Mouse (Mus musculus): ENCODE measurements around the gene Lce3d.

Gene Lce3d

DNA sequence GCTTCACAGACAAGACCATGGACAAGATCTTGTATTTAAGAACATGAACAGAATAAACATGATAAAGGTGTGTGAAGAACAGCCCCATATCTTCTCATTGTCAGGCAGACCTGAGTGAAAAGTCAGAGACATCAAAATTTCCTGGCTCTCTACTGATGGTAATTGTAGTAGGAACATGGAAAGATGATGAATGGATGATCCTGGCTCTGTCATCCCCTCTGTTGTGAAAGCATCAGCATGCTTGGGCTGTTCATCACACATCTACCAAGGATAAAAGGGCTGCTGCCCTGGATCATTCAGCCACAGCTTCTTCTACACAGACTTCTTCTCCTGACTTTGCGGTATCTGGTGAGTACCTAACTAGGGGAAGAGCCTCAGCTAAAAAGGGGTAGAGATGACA is at the start of gene Lce3d:
Gene Lce3d, plus strand, starts transcription at position 301 of the 400 bp plus-strand sequence.
- DNase-seq (ENCODE audit: low read depth, low spot score) = no peak

DNA sequence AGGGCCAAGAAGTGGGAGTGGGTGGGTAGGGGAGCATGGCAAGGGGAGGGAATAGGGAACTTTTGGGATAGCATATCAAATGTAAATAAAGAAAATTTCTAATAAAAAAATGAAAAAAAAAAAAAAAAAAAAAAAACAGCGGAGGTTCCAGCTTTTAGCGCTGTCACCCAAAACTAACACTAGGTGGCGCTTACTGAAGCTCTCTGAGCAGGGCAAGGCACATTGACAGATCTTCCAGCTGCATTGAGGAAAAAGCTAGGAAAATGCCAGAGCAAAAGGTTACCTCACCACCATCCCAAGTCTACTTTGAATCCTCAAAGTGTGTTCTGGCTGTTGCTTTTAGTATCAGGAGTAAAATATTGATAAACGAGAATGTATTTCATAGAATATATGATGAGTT is 49.6 kb upstream of the Lce3d start:
- DNase-seq (ENCODE audit: low read depth, low spot score) = peak; percentile 33

DNA sequence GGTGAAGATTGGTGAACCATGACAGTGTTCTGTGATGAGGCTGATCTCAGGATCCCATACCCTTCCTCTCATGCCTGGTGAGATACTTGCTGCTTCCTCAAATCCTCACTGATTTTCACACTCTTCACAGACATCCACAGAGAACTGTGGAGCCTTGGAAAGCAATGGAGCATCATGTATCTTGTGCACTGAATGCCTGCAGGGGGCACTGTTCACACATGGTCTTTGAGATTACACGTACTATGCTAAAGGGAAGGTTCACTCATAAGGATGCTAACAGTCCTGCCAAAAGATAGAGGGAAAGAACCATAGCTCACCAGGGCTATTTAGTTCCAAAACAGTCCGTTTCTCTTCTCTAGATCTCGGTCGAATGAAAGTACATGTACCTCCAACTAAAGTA is 36.8 kb upstream of the Lce3d start:
- no peak for DNase-seq (ENCODE audit: low read depth, low spot score)

DNA sequence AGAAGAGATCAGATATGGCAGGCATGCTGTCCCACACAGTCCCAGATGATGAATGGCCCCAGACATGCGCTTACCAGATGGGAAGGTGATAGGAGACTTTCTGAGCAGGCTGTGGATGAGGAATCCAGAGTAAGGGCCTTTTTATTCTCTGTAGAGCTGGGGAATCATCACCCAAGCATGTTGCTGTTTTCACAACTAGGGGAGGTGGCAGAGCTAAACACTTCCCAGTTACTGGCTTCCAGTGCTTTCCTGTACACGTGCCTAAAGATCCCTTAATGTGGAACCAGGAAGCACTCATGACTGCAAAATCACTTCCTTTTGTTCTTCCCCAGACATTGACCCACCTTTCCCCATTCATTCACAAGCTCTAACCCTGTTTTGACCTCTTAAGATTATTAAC is 31.1 kb upstream of the Lce3d start, which contains the start of gene Lce3a:
Gene Lce3a, minus strand, starts transcription at position 101 of the 400 bp plus-strand sequence.
- no peak for DNase-seq (ENCODE audit: low read depth, low spot score)

DNA sequence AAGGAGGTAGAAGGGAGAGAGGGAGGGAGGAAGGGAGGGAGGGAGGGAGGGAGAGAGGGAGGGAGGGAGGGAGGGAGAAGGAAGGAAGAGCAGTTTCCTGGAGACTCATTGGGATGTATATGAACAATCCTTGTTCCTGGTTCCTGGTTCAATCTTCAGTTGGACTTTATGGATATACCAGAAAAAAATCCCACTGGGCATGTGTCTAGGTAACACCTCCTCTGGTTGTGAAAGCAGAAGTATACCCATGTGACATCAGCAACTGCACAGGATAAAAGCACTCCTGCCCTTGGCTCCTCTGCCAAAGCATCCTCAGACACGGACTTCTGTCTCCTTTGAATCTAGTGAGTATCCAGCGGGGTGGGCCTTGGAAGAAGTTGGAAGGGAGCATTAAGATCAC is 24.5 kb upstream of the Lce3d start, which contains the start of gene Lce3b:
Gene Lce3b, plus strand, starts transcription at position 301 of the 400 bp plus-strand sequence.
- DNase-seq (ENCODE audit: low read depth, low spot score) = no peak

DNA sequence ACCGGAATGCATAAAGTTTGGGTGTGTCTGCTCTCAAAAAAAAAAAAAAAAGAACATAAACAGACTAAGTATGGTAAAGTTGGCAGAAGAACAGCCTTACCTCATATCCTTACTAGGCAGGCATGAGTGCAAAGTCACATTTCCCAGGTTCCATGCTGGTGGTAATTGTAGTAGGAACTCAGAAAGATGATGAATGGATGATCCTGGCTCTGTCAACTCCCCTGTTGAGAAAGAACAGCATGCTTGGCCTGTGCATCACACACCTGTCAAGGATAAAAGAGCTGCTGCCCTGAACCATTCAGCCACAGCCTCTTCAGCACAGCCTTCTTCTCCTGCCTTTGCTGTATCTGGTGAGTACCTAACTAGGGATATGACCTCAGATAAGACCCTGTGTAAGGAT is 13.0 kb upstream of the Lce3d start, which contains the start of gene Lce3c:
Gene Lce3c, plus strand, starts transcription at position 301 of the 400 bp plus-strand sequence.
- DNase-seq (ENCODE audit: low read depth, low spot score) = no peak

DNA sequence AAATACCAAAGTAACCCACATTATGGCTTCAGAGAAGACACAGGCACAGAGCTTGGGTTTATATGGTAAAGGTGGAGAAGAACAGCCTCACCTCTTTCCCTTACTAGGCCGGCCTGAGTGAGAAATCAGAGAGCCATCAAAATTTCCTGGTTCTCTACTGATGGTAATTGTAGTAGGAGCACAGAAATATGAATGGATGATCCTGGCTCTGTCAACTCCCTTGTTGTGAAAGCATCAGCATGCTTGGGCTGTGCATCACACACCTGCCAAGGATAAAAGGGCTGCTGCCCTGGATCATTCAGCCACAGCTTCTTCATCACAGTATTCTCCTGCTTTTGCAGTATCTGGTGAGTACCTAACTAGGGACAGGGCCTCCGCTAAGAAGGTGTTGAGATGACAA is 9.6 kb downstream of the Lce3d start, which contains the start of gene Lce3e:
Gene Lce3e, plus strand, starts transcription at position 301 of the 400 bp plus-strand sequence.
- no peak for DNase-seq (ENCODE audit: low read depth, low spot score)

DNA sequence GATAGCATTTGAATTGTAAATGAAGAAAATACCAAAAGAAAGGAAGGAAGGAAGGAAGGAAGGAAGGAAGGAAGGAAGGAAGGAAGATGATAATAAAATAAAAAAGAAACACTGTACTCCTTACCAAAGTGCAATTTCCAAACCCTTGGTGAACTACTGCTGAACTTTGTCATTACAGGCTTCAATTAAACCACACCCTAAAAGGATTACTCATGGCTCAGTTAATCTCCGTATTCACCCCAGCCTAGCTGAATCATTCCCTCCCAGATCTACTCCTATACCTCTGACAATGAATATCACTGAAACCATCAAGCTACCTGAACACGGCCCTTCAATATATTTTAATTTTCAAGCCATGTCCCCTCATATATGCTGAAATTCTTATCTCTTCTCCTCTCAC is 21.3 kb downstream of the Lce3d start:
- no peak for DNase-seq (ENCODE audit: low read depth, low spot score)

DNA sequence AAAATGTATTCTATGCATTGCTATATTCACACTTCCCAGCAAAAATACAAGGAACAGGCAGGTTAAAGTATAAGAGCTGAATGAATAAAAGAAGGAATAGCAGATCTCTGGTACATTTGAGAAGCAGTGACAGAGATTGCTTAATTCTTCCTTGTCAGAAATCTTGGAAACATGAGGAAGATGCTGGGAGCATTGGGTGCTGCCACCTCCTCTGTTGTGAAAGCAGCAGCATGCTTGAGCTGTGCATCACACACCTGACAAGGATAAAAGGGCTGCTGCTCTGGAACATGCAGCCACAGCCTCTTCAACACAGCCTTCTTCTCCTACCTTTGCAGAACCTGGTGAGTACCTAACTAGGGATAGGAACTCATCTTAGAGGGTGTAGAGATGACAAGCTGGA is 34.7 kb downstream of the Lce3d start, which contains the start of gene Lce3f:
Gene Lce3f, plus strand, starts transcription at position 301 of the 400 bp plus-strand sequence.
- DNase-seq (ENCODE audit: low read depth, low spot score) = no peak

DNA sequence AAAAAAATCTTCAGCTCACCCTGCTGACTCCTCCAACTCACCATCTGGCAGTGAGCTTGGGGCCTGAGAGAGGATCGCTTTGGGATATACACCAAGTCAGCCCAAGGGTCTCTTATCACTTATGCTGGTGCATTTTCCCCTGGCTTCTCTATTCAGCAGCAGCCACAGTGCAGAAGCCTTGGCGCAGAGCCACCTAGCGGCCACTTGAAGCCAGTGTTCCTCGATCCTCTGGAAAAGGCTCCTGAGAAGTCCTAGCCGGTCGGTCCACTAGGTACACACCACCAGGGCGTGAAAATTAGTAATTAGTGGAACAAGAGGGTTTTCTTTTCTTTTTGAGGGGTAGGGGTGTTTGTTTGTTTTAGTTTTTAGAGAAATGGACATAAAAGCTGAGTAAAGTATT is 41.5 kb downstream of the Lce3d start:
- peak; percentile 54 for DNase-seq (ENCODE audit: low read depth, low spot score)

DNA sequence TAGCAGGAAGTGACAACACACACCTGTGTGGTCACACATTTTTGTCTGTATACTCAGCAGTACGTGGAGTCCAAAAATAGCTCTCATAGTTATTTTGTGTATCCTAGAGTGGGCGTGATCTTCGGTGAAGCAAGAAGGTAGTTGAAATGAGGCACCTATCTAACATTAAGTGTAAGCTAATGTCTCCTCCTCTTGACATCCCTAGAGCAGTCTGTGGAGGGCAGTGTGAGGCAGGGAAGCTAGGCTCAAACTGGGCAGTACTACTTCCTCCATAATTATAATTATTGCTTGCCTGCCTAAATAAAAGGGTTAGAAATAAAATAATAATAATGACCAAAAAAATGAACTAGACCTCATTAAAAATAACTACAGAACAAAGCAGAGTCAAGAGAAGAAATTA is 43.4 kb downstream of the Lce3d start:
- no peak for DNase-seq (ENCODE audit: low read depth, low spot score)

DNA sequence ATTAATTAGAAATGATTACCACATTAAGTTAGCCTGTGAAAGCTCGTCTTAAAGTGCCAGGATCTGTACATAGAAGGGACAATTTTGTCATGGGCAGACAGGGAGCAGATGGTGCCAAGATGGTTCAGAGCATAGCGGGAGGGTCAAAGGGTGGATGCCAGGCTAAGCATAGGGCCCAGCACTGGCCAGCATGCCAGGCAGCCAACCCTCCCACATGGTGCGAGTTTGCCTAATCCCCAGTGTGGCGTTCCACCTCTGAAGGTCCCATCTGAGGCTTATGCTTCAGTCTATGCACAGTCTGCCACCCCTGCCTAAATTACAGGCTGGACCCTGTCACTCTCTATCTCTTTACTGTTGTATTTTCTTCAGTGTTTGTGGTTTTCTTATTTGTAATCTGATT is 45.7 kb downstream of the Lce3d start:
- DNase-seq (ENCODE audit: low read depth, low spot score) = no peak

Data from forelimb bud, embryonic 11.5 days (tissue).